Mouse (Mus musculus): ENCODE data around the gene Ctc1. TPM values are rescaled to one million over a fixed set of nuclear protein-coding genes. Genes with fewer than 3 reads are reported as not detected.
A peak's percentile ranks its signal among the peaks of the same experiment; 100 is the strongest.
"Not testable (repeated sequence)": the region's sequence is repeated elsewhere in the genome, so short reads cannot be mapped to it uniquely, and the experiment has no call there.

Gene Ctc1
- polyA plus RNA-seq, 1 experiment: 43.2 TPM

GRCm38 (mm10) chr11:69005193-69005592, 10.5 kb upstream of the Ctc1 start:
- Histone ChIP-seq H3K27ac (ENCODE audit: insufficient read depth, low read length) (no peak overlapping the region), H3K4me3 (ENCODE audit: insufficient read depth, low read length) (no peak overlapping the region), H3K4me1 (ENCODE audit: control insufficient read depth, insufficient read depth, low read length) (no peaks in the 10 kb centered on the region)
- TF ChIP-seq POLR2A (IDR thresholded peaks at IDR 0.05; ENCODE audit: low read depth, low read length) (no peak), CTCF (IDR thresholded peaks at IDR 0.05; ENCODE audit: borderline replicate concordance, insufficient read depth, low read length) (no peak)

DNA sequence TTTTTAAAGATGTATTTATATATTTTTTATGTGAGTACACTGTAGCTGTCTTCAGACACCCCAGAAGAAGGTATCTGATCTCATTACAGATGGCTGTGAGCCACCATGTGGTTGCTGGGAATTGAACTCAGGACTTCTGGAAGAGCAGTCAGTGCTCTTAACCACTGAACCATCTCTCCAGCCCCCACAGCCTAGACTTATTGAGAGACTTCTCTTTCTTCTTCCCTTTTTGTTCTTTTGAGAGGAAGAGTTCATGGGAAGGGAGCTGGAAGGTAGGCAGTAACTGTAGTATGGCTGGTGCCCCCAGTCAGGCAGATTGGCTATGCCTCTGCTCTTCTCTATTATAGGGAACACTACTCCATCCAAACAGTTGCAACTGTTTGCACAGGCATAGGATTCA, 9.1 kb upstream of the Ctc1 start:
- H3K4me3 ChIP-seq (ENCODE audit: insufficient read depth, low read length); H3K4me1 ChIP-seq (ENCODE audit: control insufficient read depth, insufficient read depth, low read length); H3K27ac ChIP-seq (ENCODE audit: insufficient read depth, low read length): not testable (repeated sequence)

- Histone ChIP-seq H3K4me3 (ENCODE audit: insufficient read depth, low read length) (peak within 1 kb of the TSS; percentile 91), H3K4me1 (ENCODE audit: control insufficient read depth, insufficient read depth, low read length) (no peaks in the 10 kb centered on the region), H3K27ac (ENCODE audit: insufficient read depth, low read length) (no peak within 1 kb of the TSS)
- no peak for TF ChIP-seq CTCF (IDR thresholded peaks at IDR 0.05; ENCODE audit: borderline replicate concordance, insufficient read depth, low read length)
- TF ChIP-seq POLR2A (IDR thresholded peaks at IDR 0.05; ENCODE audit: low read depth, low read length): peak; percentile 62
Measured at GRCm38 (mm10) chr11:69008182-69009121, 7.3 kb upstream of the Ctc1 start, which contains the start of gene Pfas. TSS of gene Pfas (minus strand) at chr11:69008460.

GRCm38 (mm10) chr11:69009508-69009907, 6.2 kb upstream of the Ctc1 start:
- H3K27ac ChIP-seq (ENCODE audit: insufficient read depth, low read length): no peak overlapping the region
- H3K4me3 ChIP-seq (ENCODE audit: insufficient read depth, low read length): no peak overlapping the region
- TF ChIP-seq CTCF (IDR thresholded peaks at IDR 0.05; ENCODE audit: borderline replicate concordance, insufficient read depth, low read length) (no peak), POLR2A (IDR thresholded peaks at IDR 0.05; ENCODE audit: low read depth, low read length) (no peak)
- no peaks in the 10 kb centered on the region for H3K4me1 ChIP-seq (ENCODE audit: control insufficient read depth, insufficient read depth, low read length)

DNA sequence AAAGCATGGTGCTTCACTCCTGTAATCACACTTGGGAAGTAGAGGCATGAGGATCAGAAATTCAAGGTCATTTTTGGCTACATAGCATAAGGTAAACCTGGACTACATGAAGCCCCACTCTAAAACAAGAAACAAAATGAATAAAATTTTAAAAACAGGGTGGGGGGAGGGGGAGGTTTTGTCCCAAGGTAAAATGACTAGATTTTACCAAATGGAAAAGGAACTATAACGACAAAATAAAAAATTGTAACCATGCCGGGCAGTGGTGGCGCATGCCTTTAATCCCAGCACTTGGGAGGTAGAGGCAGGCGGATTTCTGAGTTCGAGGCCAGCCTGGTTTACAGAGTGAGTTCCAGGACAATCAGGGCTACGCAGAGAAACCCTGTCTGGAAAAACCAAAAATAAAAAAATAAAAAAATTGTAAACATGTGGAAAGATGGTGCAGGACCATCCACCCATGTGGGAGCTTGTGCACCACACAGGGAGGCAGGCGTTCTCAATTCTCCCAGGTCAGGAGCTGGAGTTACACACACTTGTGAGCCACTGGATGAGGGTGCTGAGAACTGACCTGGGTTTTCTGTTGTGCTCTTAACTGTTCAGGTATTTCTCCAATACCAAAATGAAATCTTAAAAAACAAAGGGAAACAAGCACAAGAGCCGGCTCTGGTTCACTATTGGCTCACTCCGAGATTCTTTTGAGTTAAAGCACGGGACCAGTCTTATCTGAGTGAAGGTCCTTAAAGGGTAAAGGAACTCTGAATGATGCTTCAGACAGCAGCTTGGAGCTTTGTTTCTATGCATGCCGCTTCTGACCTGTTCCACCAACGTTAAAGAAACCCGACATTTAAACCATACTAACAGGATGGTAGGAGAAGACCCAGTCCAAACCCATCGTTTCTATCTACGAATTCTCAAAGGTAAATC, 5.0 kb upstream of the Ctc1 start:
- Histone ChIP-seq H3K27ac (ENCODE audit: insufficient read depth, low read length) (no peak overlapping the region), H3K4me3 (ENCODE audit: insufficient read depth, low read length) (no peak overlapping the region), H3K4me1 (ENCODE audit: control insufficient read depth, insufficient read depth, low read length) (no peaks in the 10 kb centered on the region)
- TF ChIP-seq CTCF (IDR thresholded peaks at IDR 0.05; ENCODE audit: borderline replicate concordance, insufficient read depth, low read length) (no peak), POLR2A (IDR thresholded peaks at IDR 0.05; ENCODE audit: low read depth, low read length) (no peak)

DNA sequence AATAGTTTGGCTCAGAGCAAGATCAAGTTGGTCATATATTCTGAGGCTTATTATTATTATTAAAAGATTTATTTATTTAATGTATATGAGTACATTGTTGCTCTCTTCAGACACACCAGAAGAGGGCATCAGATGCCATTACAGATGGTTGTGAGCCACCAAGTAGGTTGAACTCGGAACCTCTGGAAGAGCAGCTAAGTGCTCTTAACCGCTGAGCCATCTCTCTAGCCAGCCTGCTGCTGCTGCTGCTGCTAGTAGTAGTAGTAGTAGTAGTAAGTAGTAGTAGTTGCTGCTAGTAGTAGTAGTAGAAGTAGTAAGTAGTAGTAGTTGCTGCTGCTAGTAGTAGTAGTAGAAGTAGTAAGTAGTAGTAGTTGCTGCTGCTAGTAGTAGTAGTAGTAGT, 4.3 kb upstream of the Ctc1 start:
- H3K27ac ChIP-seq (ENCODE audit: insufficient read depth, low read length); H3K4me1 ChIP-seq (ENCODE audit: control insufficient read depth, insufficient read depth, low read length): not testable (repeated sequence)
- H3K4me3 ChIP-seq (ENCODE audit: insufficient read depth, low read length): peak overlapping the region; percentile 89; the same call in 1 of the 2 replicates

GRCm38 (mm10) chr11:69012071-69012601, 3.6 kb upstream of the Ctc1 start:
- TF ChIP-seq POLR2A (IDR thresholded peaks at IDR 0.05; ENCODE audit: low read depth, low read length) (peak; percentile 96), CTCF (IDR thresholded peaks at IDR 0.05; ENCODE audit: borderline replicate concordance, insufficient read depth, low read length) (no peak)
- Histone ChIP-seq H3K4me3 (ENCODE audit: insufficient read depth, low read length) (peak overlapping the region; percentile 89), H3K27ac (ENCODE audit: insufficient read depth, low read length) (peak overlapping the region; percentile 66), H3K4me1 (ENCODE audit: control insufficient read depth, insufficient read depth, low read length) (no peaks in the 10 kb centered on the region)

- Histone ChIP-seq H3K4me3 (ENCODE audit: insufficient read depth, low read length) (peak overlapping the region; percentile 48), H3K27ac (ENCODE audit: insufficient read depth, low read length) (peak overlapping the region; percentile 90), H3K4me1 (ENCODE audit: control insufficient read depth, insufficient read depth, low read length) (no peaks in the 10 kb centered on the region)
- TF ChIP-seq POLR2A (IDR thresholded peaks at IDR 0.05; ENCODE audit: low read depth, low read length) (no peak; the same call in 1 of the 2 replicates), CTCF (IDR thresholded peaks at IDR 0.05; ENCODE audit: borderline replicate concordance, insufficient read depth, low read length) (no peak)
Measured at GRCm38 (mm10) chr11:69016755-69017154, 1.0 kb downstream of the Ctc1 start.

DNA sequence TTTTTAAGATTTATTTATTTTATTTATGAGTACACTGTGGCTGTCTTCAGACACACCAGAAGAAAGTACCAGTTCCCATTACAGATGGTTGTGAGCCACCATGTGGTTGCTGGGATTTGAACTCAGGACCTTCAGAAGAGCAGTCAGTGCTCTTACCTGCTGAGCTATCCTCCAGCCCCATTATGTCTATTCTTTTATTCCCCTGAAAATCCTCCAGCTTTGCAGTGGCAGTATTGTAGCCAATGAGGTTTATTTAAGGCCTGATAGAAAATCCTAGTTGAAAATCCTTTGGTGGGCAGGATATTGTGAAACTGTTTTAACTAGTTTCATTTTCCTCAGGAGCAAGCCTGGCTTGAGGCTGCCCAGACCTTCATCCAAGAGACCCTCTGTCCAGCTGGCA, 5.0 kb downstream of the Ctc1 start:
- no peak overlapping the region for H3K4me3 ChIP-seq (ENCODE audit: insufficient read depth, low read length)
- TF ChIP-seq POLR2A (IDR thresholded peaks at IDR 0.05; ENCODE audit: low read depth, low read length): no peak
- TF ChIP-seq CTCF (IDR thresholded peaks at IDR 0.05; ENCODE audit: borderline replicate concordance, insufficient read depth, low read length): no peak
- no peaks in the 10 kb centered on the region for H3K4me1 ChIP-seq (ENCODE audit: control insufficient read depth, insufficient read depth, low read length)
- no peak overlapping the region for H3K27ac ChIP-seq (ENCODE audit: insufficient read depth, low read length)
